Mouse (Mus musculus) gastrocnemius, adult 18-20 months (tissue): ENCODE results near the gene Lrrc37a. TPM values are rescaled to one million over a fixed set of nuclear protein-coding genes. Genes with fewer than 3 reads are reported as not detected.

Experiments
- total RNA-seq, 2 experiments: library from RNA; stranded (reverse); gene quantifications; 2 replicates each; pipeline ENCODE4 v1.2.3; 2021

Gene Lrrc37a
- total RNA-seq, 2 experiments from 2014 or later, result not detected

Other genes with a start within 250 kb of the Lrrc37a start
- 1 to 10 TPM; 3.2 to 4.0 TPM for gene Map3k14, start 237.1 kb downstream of the Lrrc37a start, total RNA-seq
- gene Arhgap27, start 140.9 kb downstream of the Lrrc37a start, total RNA-seq, result 1 to 10 TPM; 6.1 to 6.8 TPM
- gene Plekhm1, start 91.9 kb downstream of the Lrrc37a start, total RNA-seq, result 10 to 100 TPM; 14.8 to 16.4 TPM
- not detected for gene Gm884, start 116.5 kb upstream of the Lrrc37a start, total RNA-seq
- gene Lyzl6, start 134.3 kb upstream of the Lrrc37a start, total RNA-seq, result not detected
- gene Rprml, start 145.0 kb upstream of the Lrrc37a start, total RNA-seq, result not detected
- gene Gosr2, start 193.3 kb upstream of the Lrrc37a start, total RNA-seq, result 10 to 100 TPM; 39.2 to 42.6 TPM
- under 1 TPM in 1 of 2 experiments, not detected in 1; 0.07 TPM for gene Wnt9b, start 245.2 kb upstream of the Lrrc37a start, total RNA-seq